Mouse (Mus musculus) spleen, adult 12 weeks (tissue): ENCODE data around the gene Btg1.
A peak's percentile ranks its signal among the peaks of the same experiment; 100 is the strongest.

ENCODE experiments used
- DNase-seq: peaks from one replicate; pipeline ENCODE4 v3.0.0; 2022; ENCODE audit warnings: low spot score

The Btg1 gene

GRCm38 (mm10) chr10:96632271-96633144 lies 15.7 kb downstream of the Btg1 start:
- DNase-seq = no peak

- no peak for DNase-seq
Observed at GRCm38 (mm10) chr10:96633145-96633516, 16.3 kb downstream of the Btg1 start.

GRCm38 (mm10) chr10:96635472-96635871 lies 18.7 kb downstream of the Btg1 start:
- DNase-seq = no peak

- DNase-seq = no peak
Observed at GRCm38 (mm10) chr10:96638477-96638876, 21.7 kb downstream of the Btg1 start.

GRCm38 (mm10) chr10:96642014-96642413 lies 25.2 kb downstream of the Btg1 start:
- no peak for DNase-seq

GRCm38 (mm10) chr10:96642751-96643150 lies 25.9 kb downstream of the Btg1 start:
- DNase-seq = no peak

GRCm38 (mm10) chr10:96645183-96645582 lies 28.4 kb downstream of the Btg1 start:
- DNase-seq = no peak

GRCm38 (mm10) chr10:96646024-96646866 lies 29.4 kb downstream of the Btg1 start:
- no peak for DNase-seq

- no peak for DNase-seq
Observed at GRCm38 (mm10) chr10:96646867-96647462, 30.2 kb downstream of the Btg1 start.

- DNase-seq = no peak
Observed at GRCm38 (mm10) chr10:96648161-96648561, 31.4 kb downstream of the Btg1 start.

- DNase-seq = no peak
Observed at GRCm38 (mm10) chr10:96649524-96649923, 32.7 kb downstream of the Btg1 start.

GRCm38 (mm10) chr10:96652372-96652771 lies 35.6 kb downstream of the Btg1 start:
- DNase-seq = no peak

- DNase-seq = no peak
Observed at GRCm38 (mm10) chr10:96653030-96653429, 36.2 kb downstream of the Btg1 start.

- no peak for DNase-seq
Observed at GRCm38 (mm10) chr10:96654079-96654478, 37.3 kb downstream of the Btg1 start.

GRCm38 (mm10) chr10:96654576-96654975 lies 37.8 kb downstream of the Btg1 start:
- DNase-seq = no peak

- no peak for DNase-seq
Observed at GRCm38 (mm10) chr10:96655066-96655465, 38.3 kb downstream of the Btg1 start.

GRCm38 (mm10) chr10:96656176-96656575 lies 39.4 kb downstream of the Btg1 start:
- DNase-seq = no peak

- no peak for DNase-seq
Observed at GRCm38 (mm10) chr10:96658906-96659305, 42.1 kb downstream of the Btg1 start.

- DNase-seq = no peak
Observed at GRCm38 (mm10) chr10:96660280-96660985, 43.6 kb downstream of the Btg1 start.

- no peak for DNase-seq
Observed at GRCm38 (mm10) chr10:96662976-96663375, 46.2 kb downstream of the Btg1 start.

- peak; percentile 20 for DNase-seq
Observed at GRCm38 (mm10) chr10:96663739-96664430, 47.1 kb downstream of the Btg1 start.
